Mouse (Mus musculus) C2C12 (cell line): ENCODE measurements at regions not wholly inside any gene's neighbourhood (a gene's known extent, or its start where the extent isn't known, plus 50 kb on each side); places are given as distances from the start of the nearest gene placed in this dataset.

Experiments
- CTCF ChIP-seq: IDR thresholded peaks from one replicate; pipeline ENCODE4 v1.5.1; 2011; ENCODE audit not compliant: control insufficient read depth, insufficient read depth, insufficient read length
- MYOG ChIP-seq: IDR thresholded peaks from one replicate; pipeline ENCODE4 v1.6.1; 2011; ENCODE audit not compliant: control insufficient read depth, insufficient read length; ENCODE audit errors: extremely low read depth

GRCm38 (mm10) chr13:119256350-119256749 lies 172.1 kb upstream of the Paip1 start:
- TF ChIP-seq MYOG (no peak), CTCF (no peak)
